In genomic region chr16:20672500-20672902, GRCm38 (mm10) we compare ENCODE assay signal across 8 mouse cellular contexts. TPM values are rescaled to one million over a fixed set of nuclear protein-coding genes. Genes with fewer than 3 reads are reported as not detected.
A peak's percentile ranks its signal among the peaks of the same experiment; 100 is the strongest.
DNase-seq lines count a peak whose midpoint lies in the region; ATAC-seq and TF ChIP-seq lines count a peak whose summit lies in the region.

No protein-coding gene starts in this region.

- peak; percentile 70; the same call in 1 of the 2 replicates for TF ChIP-seq POLR2A in heart, adult 2 months (IDR thresholded peaks at IDR 0.05; ENCODE audit: insufficient read depth, low read depth, low read length)

- H3K79me2 ChIP-seq in heart, adult 2 months (replicated peaks; ENCODE audit: control insufficient read depth, insufficient read depth, low read length) = peaks cover 12% of the 10 kb centered on the region

- H3K27me3 ChIP-seq in embryonic facial prominence, embryonic 13.5 days = no peaks in the 10 kb centered on the region
- no peaks in the 10 kb centered on the region for H3K27me3 ChIP-seq in heart, adult 2 months (ENCODE audit: control insufficient read depth, insufficient read depth, low read length)
- H3K27me3 ChIP-seq in limb, embryonic 13.5 days = no peaks in the 10 kb centered on the region
- H3K27me3 ChIP-seq in midbrain, embryonic 16.5 days (ENCODE audit: control insufficient read depth, insufficient read depth, low read depth, low read length) = no peaks in the 10 kb centered on the region

- no peaks in the 10 kb centered on the region for H3K9me3 ChIP-seq in embryonic facial prominence, embryonic 13.5 days
- H3K9me3 ChIP-seq in limb, embryonic 13.5 days = no peaks in the 10 kb centered on the region
- H3K9me3 ChIP-seq in midbrain, embryonic 16.5 days (replicated peaks; ENCODE audit: control insufficient read depth, low read length, poor library complexity, severe bottlenecking) = no peaks in the 10 kb centered on the region

- H3K9ac ChIP-seq in embryonic facial prominence, embryonic 13.5 days = peak overlapping the region; percentile 96
- peak overlapping the region; percentile 94 for H3K9ac ChIP-seq in heart, adult 2 months (ENCODE audit: low read depth, low read length)
- peak overlapping the region; percentile 98 for H3K9ac ChIP-seq in limb, embryonic 13.5 days
- H3K9ac ChIP-seq in midbrain, embryonic 16.5 days (ENCODE audit: low read depth, low read length) = peak overlapping the region; percentile 98

- ATAC-seq in embryonic facial prominence, embryonic 13.5 days (ENCODE audit: insufficient number of reproducible peaks, insufficient read depth, low FRiP score, low TSS enrichment, low read depth) = peak; percentile 95
- peak; percentile 97 for ATAC-seq in limb, embryonic 13.5 days (ENCODE audit: low FRiP score, low read depth)
- peak; percentile 97 for ATAC-seq in midbrain, embryonic 16.5 days

- WGBS in embryonic facial prominence, embryonic 13.5 days = under 1% methylated on average over 38 of the region's 38 CpGs
- whole genome bisulfite sequencing in heart, adult 2 months = under 1% methylated on average over 38 of the region's 38 CpGs
- 0% methylated on average over 37 of the region's 38 CpGs for WGBS in limb, embryonic 13.5 days
- WGBS in midbrain, embryonic 16.5 days = under 1% methylated on average over 36 of the region's 38 CpGs

- TF ChIP-seq EP300 in heart, adult 2 months (IDR thresholded peaks at IDR 0.05; ENCODE audit: insufficient read depth, low read depth, low read length) = 0 out of 2 replicates have a peak, but pooled peaks have one; percentile 30

- peaks cover 30% of the 10 kb centered on the region for H3K36me3 ChIP-seq in embryonic facial prominence, embryonic 13.5 days
- peaks cover 18% of the 10 kb centered on the region for H3K36me3 ChIP-seq in heart, adult 2 months (ENCODE audit: control insufficient read depth, insufficient read depth, low read length)
- peaks cover 33% of the 10 kb centered on the region for H3K36me3 ChIP-seq in limb, embryonic 13.5 days
- H3K36me3 ChIP-seq in midbrain, embryonic 16.5 days (ENCODE audit: control insufficient read depth, insufficient read depth, low read length) = peaks cover 17% of the 10 kb centered on the region

- TF ChIP-seq CTCF in heart, adult 2 months (IDR thresholded peaks at IDR 0.05) = no peak

- peak overlapping the region; percentile 92 for H3K27ac ChIP-seq in embryonic facial prominence, embryonic 13.5 days
- H3K27ac ChIP-seq in heart, adult 2 months = peak overlapping the region; percentile 82
- H3K27ac ChIP-seq in limb, embryonic 13.5 days = peak overlapping the region; percentile 94
- peak overlapping the region; percentile 88 for H3K27ac ChIP-seq in midbrain, embryonic 16.5 days (ENCODE audit: low read length)

- intact Hi-C loops in heart, adult 2 months (cut with DNase I) = loop anchor here (1.0 to 5.0 kb wide), 3 partner anchors 21 to 135 kb away; partner anchors contain the start of genes Ap2m1, Clcn2, Polr2h and Psmd2

- DNase-seq in 3134 (ENCODE audit: extremely low read depth, insufficient read length, low spot score) = peak; percentile 99
- DNase-seq in adrenal gland, postnatal 36 days = peak; percentile 97 to 98
- peak; percentile 98 for DNase-seq in heart, adult 2 months
- DNase-seq in kidney, adult 8-10 months = peak; percentile 97 to 98
- peak; percentile 93 to 96 for DNase-seq in spleen, postnatal 10 days (ENCODE audit: low spot score in 2 of 2)

- H3K4me1 ChIP-seq in embryonic facial prominence, embryonic 13.5 days = peaks cover 26% of the 10 kb centered on the region
- peaks cover 10% of the 10 kb centered on the region for H3K4me1 ChIP-seq in heart, adult 2 months (ENCODE audit: control insufficient read depth, insufficient read depth, low read length)
- peaks cover 28% of the 10 kb centered on the region for H3K4me1 ChIP-seq in limb, embryonic 13.5 days
- peaks cover 19% of the 10 kb centered on the region for H3K4me1 ChIP-seq in midbrain, embryonic 16.5 days (ENCODE audit: control insufficient read depth, insufficient read depth, low read length)

- H3K4me2 ChIP-seq in embryonic facial prominence, embryonic 13.5 days = peak overlapping the region; percentile 98
- peak overlapping the region; percentile 99 for H3K4me2 ChIP-seq in limb, embryonic 13.5 days (replicated peaks)
- peak overlapping the region; percentile 80 for H3K4me2 ChIP-seq in midbrain, embryonic 16.5 days (ENCODE audit: low read length)

- peak overlapping the region; percentile 94 for H3K4me3 ChIP-seq in embryonic facial prominence, embryonic 13.5 days
- peak overlapping the region; percentile 84 for H3K4me3 ChIP-seq in heart, adult 2 months
- peak overlapping the region; percentile 95 for H3K4me3 ChIP-seq in limb, embryonic 13.5 days
- H3K4me3 ChIP-seq in midbrain, embryonic 16.5 days (ENCODE audit: low read depth, low read length) = peak overlapping the region; percentile 97

RNA-seq across cellular contexts. Expression of gene Eif4g1, which starts 4.4 kb away (rescaled TPM):
- total RNA-seq in adrenal gland, postnatal 36 days (2021) = 100 to 1,000 TPM; 352 to 397 TPM
- 179 and 199 TPM in 2 replicates for polyA plus RNA-seq in embryonic facial prominence, embryonic 13.5 days (2015; fragmentation: Nextera tagmentation; extraction: Ambion mirVana)
- 100 to 1,000 TPM; 344 to 420 TPM for total RNA-seq in heart, adult 2 months (2021)
- 343 and 423 TPM in 2 replicates for polyA plus RNA-seq in heart, adult 2 months (2012; rRNA removed)
- polyA plus RNA-seq in limb, embryonic 13.5 days (2015; fragmentation: Nextera tagmentation; extraction: Ambion mirVana) = 175 and 183 TPM in 2 replicates
- polyA plus RNA-seq in midbrain, embryonic 16.5 days (2015; fragmentation: Nextera tagmentation; extraction: Ambion mirVana) = 127 and 134 TPM in 2 replicates

RNA-seq across cellular contexts. Expression of gene Fam131a, which starts 20.5 kb away (rescaled TPM):
- 10 to 100 TPM; 13.5 to 15.0 TPM for total RNA-seq in adrenal gland, postnatal 36 days (2021)
- polyA plus RNA-seq in embryonic facial prominence, embryonic 13.5 days (2015; fragmentation: Nextera tagmentation; extraction: Ambion mirVana) = 7.0 and 7.2 TPM in 2 replicates
- total RNA-seq in heart, adult 2 months (2021) = 10 to 100 TPM; 22.2 to 24.6 TPM
- 31.3 and 40.5 TPM in 2 replicates for polyA plus RNA-seq in heart, adult 2 months (2012; rRNA removed)
- polyA plus RNA-seq in limb, embryonic 13.5 days (2015; fragmentation: Nextera tagmentation; extraction: Ambion mirVana) = 8.5 and 10.4 TPM in 2 replicates
- polyA plus RNA-seq in midbrain, embryonic 16.5 days (2015; fragmentation: Nextera tagmentation; extraction: Ambion mirVana) = 62.1 and 66.5 TPM in 2 replicates

RNA-seq across cellular contexts. Expression of gene Psmd2, which starts 21.0 kb away (rescaled TPM):
- 100 to 1,000 TPM; 288 to 322 TPM for total RNA-seq in adrenal gland, postnatal 36 days (2021)
- 313 and 339 TPM in 2 replicates for polyA plus RNA-seq in embryonic facial prominence, embryonic 13.5 days (2015; fragmentation: Nextera tagmentation; extraction: Ambion mirVana)
- 100 to 1,000 TPM; 180 to 212 TPM for total RNA-seq in heart, adult 2 months (2021)
- polyA plus RNA-seq in heart, adult 2 months (2012; rRNA removed) = 96.9 and 178 TPM in 2 replicates
- 342 and 355 TPM in 2 replicates for polyA plus RNA-seq in limb, embryonic 13.5 days (2015; fragmentation: Nextera tagmentation; extraction: Ambion mirVana)
- 365 and 371 TPM in 2 replicates for polyA plus RNA-seq in midbrain, embryonic 16.5 days (2015; fragmentation: Nextera tagmentation; extraction: Ambion mirVana)

RNA-seq across cellular contexts. Expression of gene Ece2, which starts 42.9 kb away (rescaled TPM):
- 10 to 100 TPM in 1 of 2 experiments, 1 to 10 TPM in 1; 8.9 to 17.5 TPM for total RNA-seq in adrenal gland, postnatal 36 days (2021)
- polyA plus RNA-seq in embryonic facial prominence, embryonic 13.5 days (2015; fragmentation: Nextera tagmentation; extraction: Ambion mirVana) = 9.1 and 9.2 TPM in 2 replicates
- total RNA-seq in heart, adult 2 months (2021) = under 1 TPM; 0.42 to 0.66 TPM
- polyA plus RNA-seq in heart, adult 2 months (2012; rRNA removed) = 0.68 and 0.97 TPM in 2 replicates
- polyA plus RNA-seq in limb, embryonic 13.5 days (2015; fragmentation: Nextera tagmentation; extraction: Ambion mirVana) = 6.9 and 7.5 TPM in 2 replicates
- polyA plus RNA-seq in midbrain, embryonic 16.5 days (2015; fragmentation: Nextera tagmentation; extraction: Ambion mirVana) = 23.2 and 23.6 TPM in 2 replicates

RNA-seq across cellular contexts. Expression of gene Polr2h, which starts 45.0 kb away (rescaled TPM):
- 10 to 100 TPM; 37.0 to 56.4 TPM for total RNA-seq in adrenal gland, postnatal 36 days (2021)
- 110 and 112 TPM in 2 replicates for polyA plus RNA-seq in embryonic facial prominence, embryonic 13.5 days (2015; fragmentation: Nextera tagmentation; extraction: Ambion mirVana)
- total RNA-seq in heart, adult 2 months (2021) = 1 to 10 TPM; 9.0 TPM
- polyA plus RNA-seq in heart, adult 2 months (2012; rRNA removed) = 11.8 and 12.6 TPM in 2 replicates
- 117 and 118 TPM in 2 replicates for polyA plus RNA-seq in limb, embryonic 13.5 days (2015; fragmentation: Nextera tagmentation; extraction: Ambion mirVana)
- polyA plus RNA-seq in midbrain, embryonic 16.5 days (2015; fragmentation: Nextera tagmentation; extraction: Ambion mirVana) = 83.0 and 88.0 TPM in 2 replicates

Comparison
In these comparisons a context has a peak if more than half of its experiments do, and no peak if none do; other contexts are left out.
1. Peak in every context shown above with its lines: DNase-seq, ATAC-seq, H3K4me3 ChIP-seq and H3K27ac ChIP-seq.